Mouse (Mus musculus): ENCODE data around the gene Fam13c. TPM values are rescaled to one million over a fixed set of nuclear protein-coding genes. Genes with fewer than 3 reads are reported as not detected.

Fam13c gene
- polyA plus RNA-seq, 1 experiment from 2014 or later = 6.7 TPM

DNA sequence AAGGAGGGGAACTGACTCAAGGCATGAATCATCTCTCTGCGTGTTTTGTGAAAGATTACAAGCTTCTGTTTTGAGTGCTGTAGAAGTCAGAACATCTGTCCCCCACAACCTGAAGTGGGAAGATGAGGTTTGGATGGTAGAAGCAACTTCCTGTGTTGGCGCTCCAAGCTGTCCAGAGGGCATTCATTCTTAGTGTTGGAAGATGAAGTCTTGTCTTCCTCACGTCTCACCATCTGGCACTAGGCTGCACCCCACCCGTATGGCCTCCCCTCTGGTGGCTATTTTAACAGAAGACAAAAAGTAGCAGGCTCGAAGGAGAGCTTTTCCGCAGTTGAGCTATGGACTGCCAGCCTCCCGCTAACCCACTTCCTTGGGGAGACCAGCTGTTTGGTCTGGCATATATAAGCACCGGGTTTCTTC, 15.6 kb downstream of the Fam13c start:
- Histone ChIP-seq H3K4me2 (replicated peaks; ENCODE audit: low read depth, low read length) (no peak overlapping the region), H3K4me3 (ENCODE audit: low read length) (no peak overlapping the region), H3K27ac (ENCODE audit: low read length) (no peak overlapping the region), H3K4me1 (ENCODE audit: insufficient read depth, low read length) (no peaks in the 10 kb centered on the region), H3K9me3 (ENCODE audit: low read length) (no peaks in the 10 kb centered on the region), H3K27me3 (ENCODE audit: insufficient read depth, low read length) (no peaks in the 10 kb centered on the region), H3K36me3 (ENCODE audit: insufficient read depth, low read length) (peaks cover 3% of the 10 kb centered on the region; the same call in 1 of the 2 replicates), H3K9ac (replicated peaks; ENCODE audit: low read length) (no peak overlapping the region)
- WGBS = 93% methylated on average over 8 of the region's 8 CpGs
- ATAC-seq (ENCODE audit: low FRiP score, low TSS enrichment) = no peak

DNA sequence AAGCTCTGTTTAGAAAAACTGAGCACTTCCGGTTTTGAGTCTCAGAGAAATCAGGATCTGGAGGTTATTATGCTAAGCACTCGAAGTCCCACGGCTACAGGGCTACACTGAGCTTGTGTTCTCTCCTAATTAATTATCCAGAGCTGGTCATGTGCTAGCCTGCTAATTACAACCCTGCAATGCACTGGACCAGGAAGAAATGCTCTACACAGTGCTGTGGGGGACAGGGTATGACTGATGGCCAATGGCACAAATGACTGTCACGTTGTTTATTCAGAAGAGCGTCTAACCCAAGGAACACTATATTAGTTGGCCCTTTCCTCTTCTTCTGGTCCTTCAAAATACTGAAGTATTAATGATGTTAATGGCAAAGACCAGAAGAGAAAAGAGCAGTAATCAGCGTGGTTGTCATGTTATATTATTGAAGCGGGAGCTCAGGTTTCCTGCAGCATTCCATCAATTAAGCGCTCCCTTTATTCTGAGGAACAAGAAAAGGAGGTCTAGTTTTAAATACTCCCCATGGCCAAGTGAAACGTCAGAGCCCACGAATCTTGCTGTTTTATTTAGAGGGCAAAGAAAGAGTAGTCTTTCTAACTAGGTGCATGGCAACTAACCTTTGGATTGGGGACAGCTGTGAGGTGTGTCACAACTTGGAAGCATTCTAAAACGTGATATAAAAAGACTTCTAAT, 18.4 kb downstream of the Fam13c start:
- Histone ChIP-seq H3K9me3 (ENCODE audit: low read length) (no peaks in the 10 kb centered on the region), H3K27me3 (ENCODE audit: insufficient read depth, low read length) (no peaks in the 10 kb centered on the region), H3K9ac (replicated peaks; ENCODE audit: low read length) (no peak overlapping the region), H3K4me1 (ENCODE audit: insufficient read depth, low read length) (no peaks in the 10 kb centered on the region), H3K4me2 (replicated peaks; ENCODE audit: low read depth, low read length) (no peak overlapping the region), H3K4me3 (ENCODE audit: low read length) (no peak overlapping the region), H3K27ac (ENCODE audit: low read length) (no peak overlapping the region), H3K36me3 (ENCODE audit: insufficient read depth, low read length) (no peaks in the 10 kb centered on the region; the same call in 1 of the 2 replicates)
- WGBS = 44% methylated on average over 11 of the region's 11 CpGs
- ATAC-seq (ENCODE audit: low FRiP score, low TSS enrichment) = 0 out of 2 replicates have a peak, but pooled peaks have one; percentile 63

- Histone ChIP-seq H3K4me3 (ENCODE audit: low read length) (no peak overlapping the region), H3K27me3 (ENCODE audit: insufficient read depth, low read length) (no peaks in the 10 kb centered on the region), H3K36me3 (ENCODE audit: insufficient read depth, low read length) (no peaks in the 10 kb centered on the region), H3K4me1 (ENCODE audit: insufficient read depth, low read length) (no peaks in the 10 kb centered on the region), H3K9ac (replicated peaks; ENCODE audit: low read length) (no peak overlapping the region), H3K4me2 (replicated peaks; ENCODE audit: low read depth, low read length) (no peak overlapping the region), H3K9me3 (ENCODE audit: low read length) (no peaks in the 10 kb centered on the region), H3K27ac (ENCODE audit: low read length) (no peak overlapping the region)
- ATAC-seq (ENCODE audit: low FRiP score, low TSS enrichment) = no peak
- WGBS = 72% methylated on average over 7 of the region's 7 CpGs
Observed at GRCm38 (mm10) chr10:70465638-70466037, 25.4 kb downstream of the Fam13c start.

DNA sequence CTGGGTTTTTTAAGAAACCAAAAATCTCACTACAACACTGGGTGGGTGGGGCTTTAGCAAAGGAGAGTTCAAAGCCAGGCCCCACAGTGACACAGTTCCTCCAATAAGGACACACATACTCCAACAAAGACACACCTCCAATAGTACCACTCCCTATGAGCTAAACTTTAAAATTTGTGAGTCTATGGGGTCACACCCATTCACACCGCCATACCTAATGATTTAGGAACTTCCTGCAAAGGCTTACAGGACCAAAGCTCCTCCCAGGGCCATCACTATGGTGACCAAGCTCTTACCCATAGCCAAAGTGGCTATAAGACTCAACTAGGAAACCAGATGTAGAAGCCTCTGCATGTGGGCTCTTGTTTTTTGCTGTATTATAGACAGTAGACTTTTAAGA, 30.6 kb downstream of the Fam13c start:
- H3K4me2 ChIP-seq (replicated peaks; ENCODE audit: low read depth, low read length) = no peak overlapping the region
- no peaks in the 10 kb centered on the region for H3K27me3 ChIP-seq (ENCODE audit: insufficient read depth, low read length)
- ATAC-seq (ENCODE audit: low FRiP score, low TSS enrichment) = no peak
- H3K36me3 ChIP-seq (ENCODE audit: insufficient read depth, low read length) = peaks cover 5% of the 10 kb centered on the region; the same call in 1 of the 2 replicates
- no peak overlapping the region for H3K27ac ChIP-seq (ENCODE audit: low read length)
- 79% methylated on average over 1 of the region's 1 CpGs for WGBS
- H3K9me3 ChIP-seq (ENCODE audit: low read length) = no peaks in the 10 kb centered on the region; the same call in 1 of the 2 replicates
- no peak overlapping the region for H3K9ac ChIP-seq (replicated peaks; ENCODE audit: low read length)
- no peak overlapping the region for H3K4me3 ChIP-seq (ENCODE audit: low read length)
- H3K4me1 ChIP-seq (ENCODE audit: insufficient read depth, low read length) = no peaks in the 10 kb centered on the region

DNA sequence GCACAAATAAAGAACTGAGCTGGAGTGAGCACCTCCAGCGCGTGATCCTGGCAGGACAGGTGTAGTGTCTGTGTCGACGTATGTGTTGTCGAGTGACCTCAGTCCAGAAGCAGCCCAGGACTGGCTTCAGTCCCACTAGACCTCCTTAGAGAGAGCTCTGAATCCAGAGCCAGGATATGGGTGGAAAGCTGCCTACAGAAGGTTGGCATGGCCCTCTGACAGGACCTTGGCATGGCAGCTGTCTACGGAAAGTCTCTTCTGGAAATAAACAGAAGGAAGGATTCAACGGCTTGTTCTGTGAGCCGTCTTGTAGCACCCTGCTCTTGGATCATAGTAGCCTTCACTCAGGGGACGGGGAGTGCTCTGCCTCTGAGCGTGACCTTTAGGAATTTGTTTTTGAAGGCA, 37.5 kb downstream of the Fam13c start:
- no peak for ATAC-seq (ENCODE audit: low FRiP score, low TSS enrichment)
- H3K9me3 ChIP-seq (ENCODE audit: low read length) = no peaks in the 10 kb centered on the region; the same call in 1 of the 2 replicates
- no peaks in the 10 kb centered on the region for H3K4me1 ChIP-seq (ENCODE audit: insufficient read depth, low read length)
- H3K27ac ChIP-seq (ENCODE audit: low read length) = no peak overlapping the region
- no peak overlapping the region for H3K4me2 ChIP-seq (replicated peaks; ENCODE audit: low read depth, low read length)
- 91% methylated on average over 10 of the region's 10 CpGs for WGBS
- H3K36me3 ChIP-seq (ENCODE audit: insufficient read depth, low read length) = peaks cover 5% of the 10 kb centered on the region; the same call in 1 of the 2 replicates
- no peak overlapping the region for H3K9ac ChIP-seq (replicated peaks; ENCODE audit: low read length)
- H3K27me3 ChIP-seq (ENCODE audit: insufficient read depth, low read length) = no peaks in the 10 kb centered on the region
- H3K4me3 ChIP-seq (ENCODE audit: low read length) = no peak overlapping the region

DNA sequence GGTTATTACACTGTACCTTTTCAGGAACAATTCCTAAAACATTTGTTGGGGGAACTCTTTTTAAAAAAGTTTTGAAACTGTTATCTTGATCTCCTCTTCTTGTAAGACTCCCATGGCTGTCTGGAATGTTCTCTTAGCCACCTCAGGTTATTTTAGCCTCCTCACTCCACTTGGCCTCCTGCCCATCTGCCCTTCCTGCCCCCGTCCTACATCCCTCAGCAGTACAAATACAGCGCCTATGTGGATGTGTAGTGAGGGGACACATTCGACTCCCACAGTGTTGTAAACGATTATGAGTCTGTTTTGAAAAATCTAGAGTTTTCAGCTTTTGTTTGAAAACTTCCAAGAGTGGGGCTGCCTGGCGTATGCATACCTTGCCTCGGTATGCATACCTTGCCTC, 43.5 kb downstream of the Fam13c start:
- ATAC-seq (ENCODE audit: low FRiP score, low TSS enrichment) = no peak
- no peaks in the 10 kb centered on the region for H3K9me3 ChIP-seq (ENCODE audit: low read length)
- H3K4me1 ChIP-seq (ENCODE audit: insufficient read depth, low read length) = peaks cover 11% of the 10 kb centered on the region

DNA sequence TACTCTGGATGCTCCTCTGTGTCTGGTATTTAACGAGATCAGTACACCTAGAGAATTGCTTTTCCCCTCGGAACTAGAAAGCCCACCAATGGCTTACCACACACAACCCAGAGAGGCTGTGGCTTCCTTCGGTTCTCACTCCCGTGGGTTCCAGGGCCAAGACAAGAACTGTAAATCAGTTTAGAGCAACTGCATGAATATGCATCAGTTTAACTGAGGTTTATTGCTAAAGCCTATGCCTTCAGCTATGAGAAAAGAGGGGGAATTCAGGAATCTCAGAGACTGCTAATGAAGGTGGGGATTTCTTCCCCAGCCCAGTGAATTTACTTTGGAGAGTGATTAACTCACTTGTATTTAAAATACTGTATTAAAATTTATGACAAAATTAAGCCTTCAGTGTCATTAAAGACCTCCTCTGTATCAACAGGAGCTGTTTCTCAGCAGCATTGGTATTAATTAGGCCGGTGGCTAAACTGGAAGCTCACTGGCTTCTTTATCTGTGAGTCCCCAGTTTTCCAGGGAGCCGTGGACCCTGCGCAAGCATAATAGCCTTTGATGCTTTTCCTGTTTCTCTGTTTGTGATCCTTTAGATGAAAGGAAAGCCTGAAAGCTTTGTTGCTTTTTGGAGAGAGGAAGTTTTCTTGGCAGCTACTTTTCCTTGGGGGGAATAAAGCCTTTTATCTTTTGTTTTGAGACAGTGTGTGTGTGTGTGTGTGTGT, 44.4 kb downstream of the Fam13c start:
- no peak overlapping the region for H3K4me3 ChIP-seq (ENCODE audit: low read length)
- H3K4me2 ChIP-seq (replicated peaks; ENCODE audit: low read depth, low read length) = no peak overlapping the region
- WGBS = 22% methylated on average over 7 of the region's 7 CpGs
- no peaks in the 10 kb centered on the region for H3K9me3 ChIP-seq (ENCODE audit: low read length)
- no peak overlapping the region for H3K9ac ChIP-seq (replicated peaks; ENCODE audit: low read length)
- peaks cover 11% of the 10 kb centered on the region for H3K4me1 ChIP-seq (ENCODE audit: insufficient read depth, low read length)
- H3K36me3 ChIP-seq (ENCODE audit: insufficient read depth, low read length) = no peaks in the 10 kb centered on the region
- no peak for ATAC-seq (ENCODE audit: low FRiP score, low TSS enrichment)
- no peaks in the 10 kb centered on the region for H3K27me3 ChIP-seq (ENCODE audit: insufficient read depth, low read length)
- peak overlapping the region; percentile 61 for H3K27ac ChIP-seq (ENCODE audit: low read length)

More for the DNA sequence above, 43.5 kb downstream of the Fam13c start:
- H3K27ac ChIP-seq (ENCODE audit: low read length) = no peak overlapping the region
- H3K9ac ChIP-seq (replicated peaks; ENCODE audit: low read length) = no peak overlapping the region
- H3K36me3 ChIP-seq (ENCODE audit: insufficient read depth, low read length) = no peaks in the 10 kb centered on the region
- H3K27me3 ChIP-seq (ENCODE audit: insufficient read depth, low read length) = no peaks in the 10 kb centered on the region
- H3K4me3 ChIP-seq (ENCODE audit: low read length) = no peak overlapping the region
- no peak overlapping the region for H3K4me2 ChIP-seq (replicated peaks; ENCODE audit: low read depth, low read length)
- WGBS = 49% methylated on average over 6 of the region's 6 CpGs

DNA sequence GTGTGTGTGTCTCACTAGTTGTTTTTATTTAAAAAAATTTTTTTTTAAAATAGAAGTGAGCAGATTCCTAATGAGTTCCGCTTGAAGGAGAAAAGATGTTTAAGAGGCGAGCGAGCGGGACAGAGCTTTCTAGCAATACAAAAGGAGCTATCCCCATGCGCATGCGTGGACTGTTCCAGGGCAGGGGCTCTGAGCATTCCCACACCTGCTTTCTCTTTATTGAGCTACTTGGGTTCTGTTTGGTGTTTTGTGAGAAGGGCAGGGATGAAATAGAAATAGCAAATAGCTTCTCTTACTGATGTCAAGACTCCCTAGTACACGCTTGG, 45.0 kb downstream of the Fam13c start:
- no peaks in the 10 kb centered on the region for H3K27me3 ChIP-seq (ENCODE audit: insufficient read depth, low read length)
- H3K4me3 ChIP-seq (ENCODE audit: low read length) = no peak overlapping the region
- no peak overlapping the region for H3K4me2 ChIP-seq (replicated peaks; ENCODE audit: low read depth, low read length)
- ATAC-seq (ENCODE audit: low FRiP score, low TSS enrichment) = no peak
- H3K27ac ChIP-seq (ENCODE audit: low read length) = no peak overlapping the region
- H3K9ac ChIP-seq (replicated peaks; ENCODE audit: low read length) = no peak overlapping the region
- peaks cover 11% of the 10 kb centered on the region for H3K4me1 ChIP-seq (ENCODE audit: insufficient read depth, low read length)
- H3K36me3 ChIP-seq (ENCODE audit: insufficient read depth, low read length) = no peaks in the 10 kb centered on the region
- H3K9me3 ChIP-seq (ENCODE audit: low read length) = no peaks in the 10 kb centered on the region
- whole genome bisulfite sequencing = 40% methylated on average over 7 of the region's 7 CpGs

DNA sequence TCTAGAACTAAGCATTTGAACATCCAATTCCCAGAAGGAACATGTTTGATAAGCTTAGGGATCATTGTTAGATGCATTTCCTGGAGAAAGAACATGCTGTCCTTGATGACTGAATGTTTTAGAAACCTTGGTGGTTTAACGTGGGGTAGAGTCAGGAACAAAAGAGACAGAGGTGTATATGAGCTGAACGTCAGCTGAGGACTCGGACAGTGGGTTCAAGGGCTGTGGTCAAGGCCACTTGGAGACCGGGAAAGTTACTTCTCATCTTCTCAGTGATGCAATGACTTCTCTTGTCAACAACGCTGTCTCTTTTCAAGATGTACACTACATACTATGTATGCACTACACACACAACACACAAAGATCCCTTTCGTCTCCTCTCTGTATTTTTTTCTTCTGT, 46.4 kb downstream of the Fam13c start:
- no peak overlapping the region for H3K9ac ChIP-seq (replicated peaks; ENCODE audit: low read length)
- no peaks in the 10 kb centered on the region for H3K27me3 ChIP-seq (ENCODE audit: insufficient read depth, low read length)
- WGBS = 90% methylated on average over 6 of the region's 6 CpGs
- no peaks in the 10 kb centered on the region for H3K9me3 ChIP-seq (ENCODE audit: low read length)
- peaks cover 11% of the 10 kb centered on the region for H3K4me1 ChIP-seq (ENCODE audit: insufficient read depth, low read length)
- H3K27ac ChIP-seq (ENCODE audit: low read length) = no peak overlapping the region
- no peak for ATAC-seq (ENCODE audit: low FRiP score, low TSS enrichment)
- no peaks in the 10 kb centered on the region for H3K36me3 ChIP-seq (ENCODE audit: insufficient read depth, low read length)
- H3K4me2 ChIP-seq (replicated peaks; ENCODE audit: low read depth, low read length) = no peak overlapping the region
- no peak overlapping the region for H3K4me3 ChIP-seq (ENCODE audit: low read length)

DNA sequence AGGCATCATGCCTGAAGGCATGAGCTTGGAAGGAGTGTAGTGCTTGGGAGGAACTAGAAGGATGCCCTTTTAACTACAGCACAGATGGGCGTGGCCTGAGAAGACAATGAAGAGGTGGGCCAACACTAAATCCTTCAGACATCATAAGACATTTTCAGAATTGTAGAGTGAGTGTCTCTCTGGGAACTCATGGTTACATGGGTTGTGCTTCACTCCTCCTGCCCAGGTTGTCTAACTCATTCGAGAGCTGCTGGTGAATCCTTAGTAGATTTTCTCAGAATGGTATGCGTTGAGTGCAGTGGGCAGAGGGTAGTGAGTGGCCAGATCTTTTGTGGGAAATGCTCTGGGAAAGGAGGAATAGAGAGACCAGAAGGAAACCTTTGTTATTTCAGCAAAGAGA, 53.6 kb downstream of the Fam13c start:
- ATAC-seq (ENCODE audit: low FRiP score, low TSS enrichment) = no peak
- Histone ChIP-seq H3K36me3 (ENCODE audit: insufficient read depth, low read length) (no peaks in the 10 kb centered on the region), H3K9me3 (ENCODE audit: low read length) (no peaks in the 10 kb centered on the region), H3K4me3 (ENCODE audit: low read length) (no peak overlapping the region), H3K27me3 (ENCODE audit: insufficient read depth, low read length) (no peaks in the 10 kb centered on the region), H3K9ac (replicated peaks; ENCODE audit: low read length) (no peak overlapping the region), H3K27ac (ENCODE audit: low read length) (peak overlapping the region; percentile 29; the same call in 1 of the 2 replicates), H3K4me2 (replicated peaks; ENCODE audit: low read depth, low read length) (no peak overlapping the region), H3K4me1 (ENCODE audit: insufficient read depth, low read length) (peaks cover 14% of the 10 kb centered on the region)
- WGBS = 84% methylated on average over 3 of the region's 3 CpGs

Data from kidney, embryonic 16.5 days (tissue).